8 mouse cellular contexts compared by ENCODE assay signal in genomic region chr12:102550529-102550928, GRCm38 (mm10). TPM values are rescaled to one million over a fixed set of nuclear protein-coding genes. Genes with fewer than 3 reads are reported as not detected.
DNase-seq lines count a peak whose midpoint lies in the region; ATAC-seq lines count a peak whose summit lies in the region.

No protein-coding gene starts in this region.

- DNase-seq in CD4-positive, CD25-positive, alpha-beta regulatory T cell, adult 2 months (ENCODE audit: low read depth, low spot score), result peak; percentile 84
- DNase-seq in CD8-positive naive resting alpha-beta T cell, adult 2 months (ENCODE audit: low read depth in 2 of 2, low spot score in 2 of 2), result peak; percentile 31 to 47
- peak; percentile 91 for DNase-seq in embryo, embryonic 11 days
- DNase-seq in kidney, postnatal 14 days, result peak; percentile 80
- DNase-seq in lung, postnatal 36 days, result peak; percentile 82
- peak; percentile 92 for DNase-seq in testis, postnatal 10 days (ENCODE audit: low spot score)
- DNase-seq in layer of hippocampus, adult 8-10 months (ENCODE audit: low spot score in 2 of 2), result no peak

- ATAC-seq in CD4-positive, CD25-positive, alpha-beta regulatory T cell, adult 4 months, result no peak

RNA-seq across cellular contexts. Expression of gene Chga, which starts 4.2 kb away (rescaled TPM):
- polyA plus RNA-seq in CD4-positive, CD25-positive, alpha-beta regulatory T cell, adult 4 months (2017; shearing (Covaris generic)), result not detected
- total RNA-seq in layer of hippocampus, adult 8-10 months (2022), result 100 to 1,000 TPM; 115 to 125 (median 120) TPM

Comparison
In these comparisons a context has a peak if more than half of its experiments do, and no peak if none do; other contexts are left out.
1. DNase-seq: peak in CD4-positive, CD25-positive, alpha-beta regulatory T cell, adult 2 months (single experiment), CD8-positive naive resting alpha-beta T cell, adult 2 months (2 of 2), embryo, embryonic 11 days (single experiment), kidney, postnatal 14 days (single experiment), lung, postnatal 36 days (single experiment) and testis, postnatal 10 days (single experiment); none in layer of hippocampus, adult 8-10 months (0 of 2).